Mouse (Mus musculus) erythroid progenitor cell, adult 5-6 weeks (primary cell): ENCODE measurements around the gene 1700012B07Rik. TPM values are rescaled to one million over a fixed set of nuclear protein-coding genes. Genes with fewer than 3 reads are reported as not detected.

Experiments used
- ATAC-seq: replicated peaks from 2 replicates; pipeline ENCODE4 v1.8.0; 2016; ENCODE audit warnings: moderate number of reproducible peaks, mild to moderate bottlenecking, moderate TSS enrichment, inconsistent platforms; ENCODE audit not compliant: poor library complexity, low FRiP score, severe bottlenecking
- total RNA-seq, 2 experiments: library from RNA; stranded (forward) in 1 of 2; stranded (reverse) in 1 of 2; fragments of 150-400 nt in 1 of 2; fragments of 186-747, 209-891 nt in 1 of 2; gene quantifications; 2 replicates each; pipeline versions ENCODE4 v1.2.3 to v1.2.4; 2015 to 2017; ENCODE audit warnings: low replicate concordance in 2 of 2

1700012B07Rik gene
- total RNA-seq (2015; ENCODE audit: low replicate concordance): not detected in 2 replicates
- total RNA-seq (2017; ENCODE audit: low replicate concordance): not detected in 2 replicates

GRCm38 (mm10) chr11:109827946-109828345 is at the start of gene 1700012B07Rik:
Gene 1700012B07Rik (minus strand): TSS chr11:109828046.
- no peak for ATAC-seq

- ATAC-seq: no peak
Observed at GRCm38 (mm10) chr11:109876767-109877166, 48.9 kb upstream of the 1700012B07Rik start.

GRCm38 (mm10) chr11:109875834-109876233 is 48.0 kb upstream of the 1700012B07Rik start:
- ATAC-seq: no peak

GRCm38 (mm10) chr11:109875525-109875802 is 47.6 kb upstream of the 1700012B07Rik start:
- ATAC-seq: no peak

- ATAC-seq: no peak
Observed at GRCm38 (mm10) chr11:109874651-109875524, 47.0 kb upstream of the 1700012B07Rik start.

- no peak for ATAC-seq
Observed at GRCm38 (mm10) chr11:109873852-109874610, 46.2 kb upstream of the 1700012B07Rik start.

- ATAC-seq: no peak
Observed at GRCm38 (mm10) chr11:109873161-109873775, 45.4 kb upstream of the 1700012B07Rik start.

- no peak for ATAC-seq
Observed at GRCm38 (mm10) chr11:109872674-109873073, 44.8 kb upstream of the 1700012B07Rik start.

- ATAC-seq: no peak
Observed at GRCm38 (mm10) chr11:109872056-109872455, 44.2 kb upstream of the 1700012B07Rik start.

GRCm38 (mm10) chr11:109867861-109868260 is 40.0 kb upstream of the 1700012B07Rik start:
- ATAC-seq: no peak

- no peak for ATAC-seq
Observed at GRCm38 (mm10) chr11:109866537-109867160, 38.8 kb upstream of the 1700012B07Rik start.

- no peak for ATAC-seq
Observed at GRCm38 (mm10) chr11:109865526-109865925, 37.7 kb upstream of the 1700012B07Rik start.

GRCm38 (mm10) chr11:109863951-109864350 is 36.1 kb upstream of the 1700012B07Rik start:
- no peak for ATAC-seq

- no peak for ATAC-seq
Observed at GRCm38 (mm10) chr11:109863194-109863746, 35.4 kb upstream of the 1700012B07Rik start.

GRCm38 (mm10) chr11:109860508-109860907 is 32.7 kb upstream of the 1700012B07Rik start:
- ATAC-seq: no peak

GRCm38 (mm10) chr11:109859939-109860469 is 32.2 kb upstream of the 1700012B07Rik start:
- ATAC-seq: no peak

GRCm38 (mm10) chr11:109859441-109859840 is 31.6 kb upstream of the 1700012B07Rik start:
- ATAC-seq: no peak

GRCm38 (mm10) chr11:109857086-109857485 is 29.2 kb upstream of the 1700012B07Rik start:
- ATAC-seq: no peak

GRCm38 (mm10) chr11:109854056-109854455 is 26.2 kb upstream of the 1700012B07Rik start:
- ATAC-seq: no peak
